Mouse (Mus musculus) lung, postnatal 10 days (tissue): Measurements from ENCODE around the gene 2900011O08Rik.
"Not testable (repeated sequence)": the region's sequence is repeated elsewhere in the genome, so short reads cannot be mapped to it uniquely, and the experiment has no call there.

Source experiments
- DNase-seq: peaks from one replicate; pipeline ENCODE4 v3.0.0; 2021

2900011O08Rik gene

DNA sequence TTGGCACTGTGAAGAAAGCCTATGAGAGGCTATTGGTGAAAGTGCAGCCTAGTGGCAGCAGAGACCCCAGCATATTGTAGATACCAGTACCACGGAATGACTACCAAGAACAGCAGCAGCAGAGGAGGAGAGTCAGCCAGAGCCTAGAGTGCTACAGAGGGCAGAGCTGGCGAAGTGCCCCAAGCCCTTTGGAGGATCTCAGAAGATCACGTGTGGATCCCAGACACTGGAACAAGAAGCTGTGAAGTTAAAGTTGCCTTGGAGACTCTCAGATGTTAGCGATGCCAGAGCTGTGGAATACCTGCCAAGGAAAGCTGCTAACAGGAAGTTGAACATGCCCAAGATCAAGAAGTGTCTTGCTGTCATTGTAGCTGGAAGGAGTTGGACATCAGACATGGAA lies 18.9 kb downstream of the 2900011O08Rik start:
- peak; percentile 56 for DNase-seq

DNA sequence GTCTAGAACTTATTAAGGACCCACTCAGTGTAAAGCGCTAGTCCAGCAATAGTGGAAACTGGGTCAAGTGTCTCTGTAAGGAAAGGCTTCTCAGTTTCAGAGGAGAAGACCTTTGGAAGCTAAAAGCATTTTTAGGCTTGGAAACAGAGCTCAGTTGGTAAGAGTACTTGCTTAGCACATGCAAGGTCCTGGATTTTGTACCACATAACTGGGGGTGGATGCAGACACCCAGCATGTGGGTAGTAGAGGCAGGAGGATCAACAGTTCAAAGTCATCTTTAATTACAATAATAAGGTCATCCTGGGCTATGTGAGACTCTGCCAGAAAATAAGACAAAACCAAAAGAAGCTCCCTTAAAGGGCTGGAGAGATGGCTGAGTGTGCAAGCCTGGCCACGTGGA lies 21.7 kb downstream of the 2900011O08Rik start:
- DNase-seq = no peak

DNA sequence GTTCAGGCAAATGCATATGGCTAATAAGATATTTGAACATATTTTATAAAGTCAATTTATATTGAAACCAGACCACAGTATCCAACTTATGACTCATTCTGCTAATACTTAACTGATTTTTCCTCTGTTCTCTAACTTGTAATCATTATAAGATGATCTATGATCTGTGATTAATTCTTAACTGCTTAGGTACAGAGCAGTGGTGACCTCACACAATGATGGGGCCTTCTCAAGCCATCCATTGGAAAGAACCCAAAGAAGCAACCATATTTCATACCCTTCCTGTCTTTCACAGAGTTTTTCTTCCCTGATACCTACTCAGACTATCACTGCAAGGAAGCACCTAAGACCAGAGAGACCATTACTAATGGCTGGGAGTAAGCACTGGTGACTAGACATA lies 22.3 kb downstream of the 2900011O08Rik start:
- no peak for DNase-seq

DNA sequence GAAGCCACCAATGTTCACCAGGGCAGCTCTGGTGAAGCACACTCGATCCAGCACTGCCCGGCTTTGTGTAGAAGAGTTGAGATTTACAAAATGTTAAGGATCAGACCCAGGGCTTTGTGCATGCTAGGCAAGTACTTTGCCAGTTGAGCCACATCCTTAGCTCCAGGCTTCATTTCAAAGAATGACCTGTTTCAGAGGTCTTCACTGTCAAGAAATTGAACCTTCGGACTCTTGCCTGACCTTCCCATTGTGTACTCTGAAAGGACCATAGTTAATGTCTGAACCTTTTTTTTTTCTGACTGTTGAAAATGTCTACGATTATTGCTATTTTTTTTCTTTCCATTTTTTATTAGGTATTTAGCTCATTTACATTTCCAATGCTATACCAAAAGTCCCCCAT lies 23.6 kb downstream of the 2900011O08Rik start:
- DNase-seq = no peak

DNA sequence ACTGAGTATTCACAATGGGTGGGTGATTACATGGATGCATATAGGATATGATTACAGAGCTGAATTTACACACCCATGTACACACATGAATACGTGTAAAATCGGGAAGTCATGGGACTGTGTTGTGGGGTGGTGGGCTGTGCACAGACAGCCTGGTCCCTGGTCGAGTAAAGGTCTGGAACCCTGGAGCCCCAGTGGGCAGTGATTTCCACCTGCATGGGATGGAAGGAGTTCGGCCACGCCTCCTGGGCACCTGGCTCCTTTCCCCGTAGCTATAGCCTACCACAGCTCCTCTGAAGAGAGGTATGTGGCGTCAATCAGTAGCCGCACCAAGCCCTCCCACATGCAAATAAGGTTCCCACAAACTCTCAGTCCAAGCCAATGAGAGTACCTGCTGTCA lies 30.9 kb downstream of the 2900011O08Rik start:
- no peak for DNase-seq

DNA sequence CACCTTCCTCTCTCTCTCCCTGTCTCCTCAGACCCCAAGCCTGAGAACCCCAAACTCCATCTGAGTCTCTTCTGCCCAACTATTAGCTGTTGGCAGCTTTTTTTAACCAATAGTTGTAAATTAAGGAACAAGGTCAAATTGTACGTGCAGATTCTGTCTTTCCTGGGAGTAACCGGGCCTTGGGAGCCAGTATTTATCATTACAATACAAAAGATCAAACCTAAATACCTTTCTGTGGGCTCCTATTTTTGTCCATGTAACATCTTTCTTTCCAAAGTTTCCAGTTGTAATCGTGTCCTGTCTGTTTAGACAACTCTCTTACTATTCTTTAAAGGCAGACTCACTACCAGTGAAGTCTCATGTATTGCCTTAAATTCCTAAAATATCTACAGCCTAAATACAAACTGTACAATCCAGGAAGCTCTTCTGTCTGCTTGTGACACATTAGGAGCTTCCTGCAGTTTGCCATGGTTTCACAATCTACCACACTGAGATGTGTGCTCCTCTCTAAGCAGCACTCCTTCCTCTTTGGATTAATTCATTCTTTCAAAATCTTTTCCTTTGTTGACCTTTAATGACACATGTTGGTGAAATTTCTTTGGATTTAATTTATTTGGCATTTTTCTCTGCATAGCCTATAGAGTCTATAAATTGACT lies 34.9 kb downstream of the 2900011O08Rik start:
- no peak for DNase-seq

DNA sequence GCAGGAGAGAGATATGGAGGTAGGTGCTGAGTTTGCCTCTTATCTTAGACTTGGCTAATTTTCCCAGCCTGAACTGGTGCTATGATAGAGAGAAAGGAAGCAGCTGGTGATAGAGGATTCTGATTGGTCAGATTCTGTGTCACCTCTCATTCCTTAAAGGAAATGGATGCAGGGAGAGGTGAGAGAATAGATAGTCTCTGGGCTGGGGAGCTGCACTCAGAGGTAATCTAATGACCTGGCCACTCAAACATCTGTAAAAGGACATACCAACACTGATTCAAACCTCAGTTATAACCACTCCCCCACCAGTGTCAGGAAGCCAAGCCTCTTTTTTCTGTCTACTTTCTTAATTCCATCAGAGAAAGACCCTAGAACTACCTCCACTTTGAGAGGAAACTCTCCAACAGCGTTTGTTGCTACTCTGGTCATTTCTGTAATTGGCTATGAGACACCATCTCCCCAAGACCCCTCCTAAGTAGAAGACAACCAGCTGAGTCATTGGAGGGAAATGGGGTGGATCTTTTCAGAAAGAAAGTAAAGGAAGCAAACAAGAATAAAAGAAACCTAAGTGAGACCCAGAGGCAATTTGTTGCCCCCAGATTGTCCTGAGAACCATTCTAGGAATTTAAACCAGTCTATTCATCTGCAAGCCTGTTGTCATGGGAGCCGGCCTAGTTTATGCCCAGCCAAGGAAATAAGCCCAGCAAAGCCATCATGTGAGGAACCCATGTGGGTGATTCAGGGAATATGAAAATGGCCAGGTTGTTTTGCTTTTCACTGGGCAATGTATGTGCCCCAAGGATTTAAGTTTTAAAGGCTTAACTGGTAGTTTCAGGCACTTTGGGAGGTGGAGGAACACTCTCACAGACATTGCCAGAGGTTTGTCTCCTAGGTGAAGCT lies 38.9 kb downstream of the 2900011O08Rik start:
- DNase-seq = no peak

DNA sequence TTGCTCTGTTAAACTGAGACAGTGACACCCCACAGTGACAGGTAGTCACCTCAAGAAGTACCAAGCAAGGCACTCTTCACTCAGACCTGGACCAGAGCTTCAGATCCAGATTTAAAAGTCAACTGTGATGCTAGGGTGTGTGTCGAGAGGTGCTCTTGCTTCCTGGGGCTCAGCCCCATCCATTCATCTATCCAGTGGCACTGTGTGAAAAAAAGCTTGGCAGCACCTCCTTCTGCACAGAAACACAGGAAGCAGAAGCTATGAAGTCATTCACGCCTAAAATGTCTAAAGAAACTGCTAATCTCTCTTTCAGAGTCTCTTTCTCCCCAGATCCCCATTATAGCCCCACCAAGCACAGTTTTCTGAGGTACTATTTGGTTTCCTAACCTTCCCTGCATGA lies 42.7 kb downstream of the 2900011O08Rik start:
- DNase-seq = no peak

DNA sequence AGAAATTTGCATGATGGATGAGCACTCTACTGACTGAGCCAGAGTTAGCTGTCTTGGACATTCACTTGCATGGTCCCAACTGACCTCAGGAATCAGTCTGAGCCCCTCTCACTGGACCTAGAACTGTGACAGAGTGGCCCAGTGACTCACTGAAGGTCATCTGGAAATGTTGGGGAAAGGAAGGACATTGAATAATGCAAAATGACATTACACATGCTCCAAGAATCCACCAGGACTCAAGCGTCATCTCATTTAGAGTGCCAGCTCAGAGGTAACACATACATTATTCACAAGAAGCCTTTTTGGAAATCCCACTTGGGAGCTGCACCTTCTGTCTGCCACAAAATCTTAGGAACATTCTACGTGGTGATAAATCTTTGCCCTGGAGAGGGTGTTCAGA lies 43.4 kb downstream of the 2900011O08Rik start:
- DNase-seq = no peak

DNA sequence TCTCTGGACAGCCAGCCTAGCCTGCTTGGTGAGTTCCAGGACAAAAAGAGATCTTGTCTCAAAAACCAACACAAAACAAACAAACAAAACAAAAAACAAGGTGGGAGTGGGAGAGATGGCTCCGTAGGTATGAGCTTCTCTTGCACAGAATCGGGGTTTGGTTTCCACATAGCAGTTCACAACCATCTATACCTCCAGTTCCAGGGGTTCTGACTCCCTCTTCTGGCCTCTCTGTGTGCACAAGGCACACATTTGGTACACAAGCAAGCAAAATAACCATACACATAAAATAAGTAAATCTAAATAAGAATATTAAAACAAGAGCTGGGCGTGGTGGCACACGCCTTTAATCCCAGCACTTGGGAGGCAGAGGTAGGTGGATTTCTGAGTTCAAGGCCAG lies 44.2 kb downstream of the 2900011O08Rik start:
- DNase-seq = no peak

DNA sequence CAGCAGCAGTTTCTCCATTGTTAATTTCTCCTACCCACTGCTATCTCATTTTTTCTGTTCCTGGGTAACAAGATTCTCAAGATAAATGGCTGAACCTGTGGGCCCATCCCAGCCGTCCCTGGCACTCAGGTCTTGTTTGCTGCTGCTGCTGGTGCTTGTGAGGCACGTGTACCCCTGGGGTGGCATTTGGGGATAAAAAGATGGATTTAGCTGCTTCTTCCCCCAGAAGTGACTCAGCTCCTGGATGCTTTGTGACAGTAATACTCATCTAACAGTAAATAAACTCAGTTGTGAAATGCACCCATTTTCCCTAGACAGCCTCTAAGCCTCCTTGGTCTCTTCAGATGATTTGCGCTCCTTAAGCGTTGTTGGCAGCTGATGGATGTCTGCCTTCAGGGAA lies 46.7 kb downstream of the 2900011O08Rik start:
- DNase-seq = no peak

DNA sequence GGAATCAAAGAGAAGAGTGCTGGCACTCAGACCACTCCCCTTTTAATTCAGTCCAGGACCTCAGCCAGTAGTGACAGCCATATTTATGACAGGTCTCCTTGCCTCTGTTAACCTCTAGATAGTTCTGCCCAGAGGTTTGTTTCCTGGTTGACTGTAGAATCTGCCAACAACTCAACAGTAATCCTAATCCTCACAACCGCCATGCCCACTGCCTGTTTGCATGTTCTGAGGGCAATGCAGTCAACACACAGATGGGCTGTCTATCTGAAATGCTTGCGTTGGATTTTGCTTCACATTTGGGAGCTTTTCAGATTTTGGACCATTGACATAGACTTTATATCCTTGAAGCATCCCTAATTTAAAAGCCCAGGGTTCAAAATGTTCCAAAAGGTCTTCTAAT lies 56.0 kb downstream of the 2900011O08Rik start:
- no peak for DNase-seq

DNA sequence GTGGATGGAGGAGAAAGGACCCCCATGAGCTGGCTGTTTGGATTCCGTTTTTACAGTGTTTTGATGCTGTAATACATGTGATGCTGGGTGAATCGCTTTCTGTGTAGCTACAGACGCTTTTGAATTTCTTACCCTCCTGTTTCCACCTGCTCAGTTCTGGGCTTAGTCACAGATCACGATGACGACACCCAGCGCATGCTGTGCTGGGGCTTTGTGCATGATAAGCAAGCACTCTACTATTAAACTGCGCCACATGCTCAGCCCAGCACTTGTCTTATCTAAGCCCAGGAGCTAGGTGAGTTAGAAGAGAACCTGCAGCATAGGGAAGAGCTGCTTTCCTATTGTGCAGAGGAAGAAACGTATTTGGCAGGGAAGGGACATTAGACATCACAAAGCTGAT lies 58.3 kb downstream of the 2900011O08Rik start:
- DNase-seq = no peak

DNA sequence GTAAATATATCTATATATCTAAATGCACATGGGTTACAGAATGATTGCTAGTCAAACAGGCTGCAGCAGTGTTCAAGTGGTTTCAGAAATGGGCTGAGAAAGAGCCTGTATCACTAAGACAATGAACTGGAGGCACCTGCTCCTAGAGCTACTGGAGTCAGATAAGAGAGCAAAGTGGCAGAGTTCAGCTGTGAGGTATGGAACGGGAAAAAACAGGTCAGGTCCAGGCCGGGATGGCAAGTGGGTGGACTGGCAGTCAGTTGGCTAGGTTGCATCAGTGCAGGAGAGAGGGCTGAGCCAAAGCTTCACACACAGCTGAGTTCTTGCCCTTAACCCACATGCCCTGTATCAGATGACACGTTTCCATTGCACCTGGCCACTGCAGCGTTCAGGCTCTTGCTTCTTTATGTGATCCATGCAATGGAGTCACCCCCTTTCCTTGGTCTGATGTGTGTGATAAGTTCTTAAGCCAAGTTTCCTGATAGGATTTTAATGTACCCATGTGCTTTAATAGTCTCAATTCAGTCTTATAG lies 59.9 kb downstream of the 2900011O08Rik start:
- DNase-seq = no peak

DNA sequence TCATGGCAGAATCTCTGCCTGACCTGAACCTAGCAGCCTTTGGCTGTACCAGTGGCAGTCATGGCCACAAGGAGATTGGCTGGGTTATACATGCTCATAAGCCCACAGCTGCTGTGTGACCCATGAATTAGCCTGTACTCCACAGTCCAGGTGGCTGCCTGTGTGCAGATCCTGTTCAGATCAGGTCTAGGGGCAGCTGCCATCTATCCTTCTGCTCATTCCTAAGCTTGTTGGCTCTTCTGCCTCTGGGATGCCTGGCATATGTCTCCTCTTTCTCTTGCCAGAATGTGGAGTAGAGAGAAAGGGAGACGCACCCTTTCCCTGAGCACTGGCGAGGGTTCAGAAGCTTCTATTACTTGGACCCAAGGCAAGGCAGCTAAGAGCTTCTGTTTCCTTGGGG lies 65.8 kb downstream of the 2900011O08Rik start:
- DNase-seq = no peak

DNA sequence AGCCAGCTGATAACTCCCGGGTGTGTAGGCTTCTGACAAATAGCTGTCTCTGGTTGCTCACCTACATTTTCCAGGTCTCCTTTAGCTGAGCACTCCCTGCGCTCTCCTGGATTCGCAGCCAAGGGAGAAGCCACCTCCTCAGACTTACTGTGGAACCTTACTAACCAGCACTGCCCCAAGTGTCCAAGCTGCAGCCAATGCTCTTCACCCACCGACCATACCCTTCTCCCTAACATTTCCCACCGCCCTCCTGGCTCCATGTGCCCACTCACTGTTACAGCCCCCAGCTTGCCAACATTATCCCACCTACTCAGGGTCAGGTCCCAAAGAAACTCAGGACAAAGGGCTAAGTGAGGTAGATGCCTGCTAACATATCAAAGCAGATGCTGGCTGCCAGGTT lies 66.7 kb downstream of the 2900011O08Rik start:
- DNase-seq = no peak

DNA sequence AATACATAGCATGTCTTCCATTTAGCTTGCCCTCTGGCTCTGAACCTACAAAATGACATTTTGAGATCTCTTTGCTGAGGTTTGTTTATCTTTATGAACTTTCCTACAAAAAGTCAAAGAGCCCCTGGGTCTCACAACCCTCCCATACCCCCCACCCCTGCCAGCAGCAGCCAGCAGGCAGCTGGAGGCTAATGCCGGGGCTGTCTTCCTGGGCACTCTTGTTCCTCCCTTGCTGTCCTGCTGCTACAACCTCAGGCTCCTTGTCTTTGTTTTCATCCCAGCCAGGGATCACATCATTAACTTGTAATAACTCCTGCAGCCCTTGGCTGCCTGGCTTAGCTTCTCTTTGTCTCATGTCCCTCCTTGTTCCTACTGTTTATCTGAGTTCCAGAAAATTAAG lies 68.9 kb downstream of the 2900011O08Rik start:
- DNase-seq = no peak

DNA sequence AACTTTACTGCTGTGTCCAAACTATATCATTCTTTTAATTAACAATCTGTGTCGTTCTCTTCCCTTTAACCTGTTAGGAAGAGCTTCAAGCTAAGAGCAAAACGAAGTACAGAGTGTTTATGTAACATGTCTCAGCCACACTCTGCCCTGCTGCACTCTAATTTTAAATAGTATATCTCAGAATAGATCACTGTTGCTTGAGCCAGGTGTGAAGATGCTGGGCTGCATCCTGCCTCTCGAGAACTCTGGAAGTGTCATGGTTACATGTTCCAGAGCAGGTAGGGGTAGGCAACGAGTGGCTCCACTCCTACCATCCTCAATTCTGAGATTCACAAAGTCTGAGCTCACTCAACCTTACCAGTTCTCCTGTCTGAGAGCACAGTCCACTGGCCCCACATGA lies 70.3 kb downstream of the 2900011O08Rik start:
- DNase-seq = no peak

DNA sequence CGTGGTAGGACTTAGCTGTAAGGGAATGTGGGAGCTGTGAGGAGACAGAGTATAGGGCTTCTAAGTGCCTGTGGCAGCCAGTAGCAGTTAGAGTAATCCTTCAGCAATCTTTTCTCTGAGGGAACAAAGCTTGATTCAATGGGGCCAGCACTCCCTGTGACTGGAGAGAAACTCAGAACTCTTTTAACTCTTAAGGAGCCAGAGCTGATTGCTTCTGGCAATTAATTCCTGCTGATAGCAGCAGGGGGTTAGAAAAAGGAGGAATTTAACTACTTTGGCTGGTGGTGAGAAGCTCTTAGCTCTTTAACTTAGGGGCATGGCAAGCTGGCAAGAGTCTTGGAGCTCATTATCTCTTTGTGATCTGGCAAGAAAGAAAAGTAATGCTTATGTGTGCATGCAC lies 72.1 kb downstream of the 2900011O08Rik start:
- DNase-seq = no peak

DNA sequence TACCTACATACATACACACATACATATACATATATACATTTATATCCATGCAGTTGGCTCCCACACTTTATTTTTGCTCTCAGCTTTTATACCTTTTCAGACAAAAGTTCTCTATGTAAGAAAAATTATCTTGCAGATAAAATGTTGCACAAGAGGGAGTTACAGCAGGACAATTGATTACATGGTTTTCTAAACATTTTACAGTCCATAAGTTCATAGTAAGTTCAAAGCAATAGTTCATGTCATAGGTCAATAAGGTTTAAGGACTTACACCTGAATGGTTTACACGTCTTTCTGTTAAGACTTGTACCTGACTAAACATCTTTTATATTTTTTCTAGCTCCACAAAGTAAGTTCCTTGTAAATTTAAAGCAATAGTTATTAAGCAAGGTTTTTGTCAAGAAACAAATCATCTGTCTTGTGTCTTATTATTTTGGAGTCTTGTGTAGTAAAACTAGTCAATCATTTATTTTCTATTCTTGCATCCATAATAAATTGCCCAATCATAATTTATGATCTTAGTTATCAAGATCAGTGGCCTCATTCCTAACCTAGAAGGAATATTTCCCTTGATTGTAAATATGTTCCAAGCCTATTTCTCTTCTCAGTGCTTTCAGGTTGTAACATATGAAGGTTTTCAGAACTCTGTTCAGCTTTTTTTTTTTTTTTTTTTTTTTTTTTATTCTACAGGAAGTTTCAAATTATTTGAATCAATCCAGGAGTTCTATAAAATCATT lies 72.9 kb downstream of the 2900011O08Rik start:
- no peak for DNase-seq

DNA sequence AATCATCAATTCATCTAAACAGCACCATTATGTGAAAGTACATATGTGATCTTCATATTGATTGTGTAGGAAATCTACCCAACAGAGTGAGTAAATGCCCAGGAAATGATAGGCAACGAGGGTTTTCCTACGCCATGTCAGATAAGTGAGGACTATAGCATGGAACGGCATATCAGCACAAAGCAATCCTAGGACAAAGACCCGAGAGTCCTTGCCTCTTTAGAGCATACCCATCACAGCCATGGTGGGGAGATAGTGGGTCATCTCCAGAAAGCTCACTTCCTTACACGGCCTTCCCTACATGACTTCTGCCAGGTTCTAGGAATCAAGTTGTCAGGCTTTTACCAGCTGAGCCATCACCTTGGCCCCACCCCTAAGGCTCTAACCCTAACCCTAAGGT lies 73.5 kb downstream of the 2900011O08Rik start:
- no peak for DNase-seq

DNA sequence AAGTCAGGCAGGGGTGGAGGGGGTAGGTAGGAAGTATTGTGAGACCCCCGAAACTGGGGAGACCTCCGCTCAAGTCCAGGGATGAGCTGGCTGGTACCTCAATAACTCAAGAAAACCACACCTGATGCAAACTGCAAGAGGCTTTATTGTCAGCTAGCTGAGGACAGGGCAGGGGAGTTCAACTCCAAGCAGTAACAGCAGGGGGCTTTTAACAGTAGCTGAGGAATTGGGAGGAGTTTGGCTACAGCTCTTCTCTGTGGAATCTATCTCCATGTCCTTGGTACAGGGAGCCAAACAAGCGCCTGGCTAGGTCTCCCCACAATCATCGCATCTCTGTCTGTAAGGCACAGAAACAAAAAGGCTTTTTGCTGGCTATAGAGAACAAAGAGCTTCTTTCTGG lies 80.2 kb downstream of the 2900011O08Rik start:
- not testable (repeated sequence) for DNase-seq

DNA sequence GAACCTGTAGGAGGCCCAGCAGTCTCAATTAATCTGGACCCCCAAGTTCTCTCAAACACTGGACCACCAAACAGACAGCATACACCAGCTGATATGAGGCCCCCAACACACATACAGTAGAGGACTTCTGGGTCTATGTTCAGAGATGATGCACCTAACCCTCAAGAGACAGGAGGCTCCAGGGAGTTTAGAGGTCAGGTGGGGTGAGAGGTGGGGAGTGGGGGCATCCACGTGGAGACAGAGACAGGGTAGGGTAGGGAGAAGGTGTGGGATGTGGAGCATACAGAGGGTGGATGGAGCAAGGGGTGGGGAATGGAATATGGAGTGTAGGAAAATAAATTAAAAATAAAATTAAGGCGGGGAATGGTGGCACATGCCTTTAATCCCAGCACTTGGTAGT lies 82.3 kb downstream of the 2900011O08Rik start:
- DNase-seq = not testable (repeated sequence)
